Mouse (Mus musculus) liver, adult 2 months (tissue): ENCODE data around the gene Hipk2. TPM values are rescaled to one million over a fixed set of nuclear protein-coding genes. Genes with fewer than 3 reads are reported as not detected.
A peak's percentile ranks its signal among the peaks of the same experiment; 100 is the strongest.

Experiments used
- DNase-seq: peaks from one replicate; pipeline ENCODE4 v3.0.0-alpha.2; 2011; ENCODE audit warnings: low read depth, low spot score; ENCODE audit errors: extremely low read depth
- H3K27ac ChIP-seq: fragments of 200-500 bp; replicated peaks from 2 replicates; pipeline ENCODE4 v1.5.1; 2012; ENCODE audit warnings: low read depth, mild to moderate bottlenecking, control low read depth, inconsistent platforms, low read length; ENCODE audit not compliant: insufficient read depth
- H3K27me3 ChIP-seq: fragments of 200-500 bp; 2 replicates; pipeline ENCODE4 v1.6.1; 2012; ENCODE audit warnings: mild to moderate bottlenecking, moderate library complexity, low read length, inconsistent platforms; ENCODE audit not compliant: control insufficient read depth, insufficient read depth
- H3K36me3 ChIP-seq: fragments of 200-500 bp; 2 replicates; pipeline ENCODE4 v1.6.1; 2012; ENCODE audit warnings: low read length, inconsistent platforms; ENCODE audit not compliant: control insufficient read depth, insufficient read depth
- H3K4me1 ChIP-seq: fragments of 200-500 bp; 2 replicates; pipeline ENCODE4 v1.6.1; 2011; ENCODE audit warnings: low read length; ENCODE audit not compliant: control insufficient read depth, insufficient read depth
- H3K4me3 ChIP-seq: fragments of 200-500 bp; 2 replicates; pipeline ENCODE4 v1.5.1; 2011; ENCODE audit warnings: low read depth, mild to moderate bottlenecking, control low read depth, low read length, moderate library complexity; ENCODE audit not compliant: insufficient read depth
- H3K79me2 ChIP-seq: fragments of 200-500 bp; 2 replicates; pipeline ENCODE4 v1.6.1; 2012; ENCODE audit warnings: inconsistent platforms, mild to moderate bottlenecking, low read length, moderate library complexity; ENCODE audit not compliant: control insufficient read depth, insufficient read depth
- H3K9ac ChIP-seq: fragments of 200-500 bp; 2 replicates; pipeline ENCODE4 v1.6.1; 2012; ENCODE audit warnings: low read depth, mild to moderate bottlenecking, control low read depth, inconsistent platforms, low read length
- CTCF ChIP-seq: fragments of 200-500 bp; IDR thresholded peaks from 2 replicates; pipeline ENCODE4 v1.5.1; 2011; ENCODE audit warnings: low read depth, low read length, control low read depth
- POLR2A ChIP-seq: fragments of 200-500 bp; IDR thresholded peaks from 2 replicates; pipeline ENCODE4 v1.6.1; 2011; ENCODE audit warnings: low read length, control low read depth; ENCODE audit not compliant: insufficient read depth; ENCODE audit errors: extremely low read depth
- WGBS: fragments of 180-500 bp; shearing (Covaris S2); methylation state at CpG from one replicate; pipeline ENCODE4 v1.1.7; 2018; 5-methylcytosine and 5-hydroxymethylcytosine counted together
- polyA plus RNA-seq: library from polyadenylated mRNA; depleted of rRNA; stranded (reverse); fragments of >200 nt; gene quantifications from 2 replicates; pipeline ENCODE4 v1.2.3, GENCODE M21; 2012
- total RNA-seq: library from RNA; depleted of rRNA; stranded (reverse); fragments of >200 nt; gene quantifications from 2 replicates; pipeline ENCODE4 v1.2.3, GENCODE M21; 2014

Hipk2 gene
- total and polyA plus RNA-seq, 2 experiments = 8.5 to 22.2 TPM

DNA sequence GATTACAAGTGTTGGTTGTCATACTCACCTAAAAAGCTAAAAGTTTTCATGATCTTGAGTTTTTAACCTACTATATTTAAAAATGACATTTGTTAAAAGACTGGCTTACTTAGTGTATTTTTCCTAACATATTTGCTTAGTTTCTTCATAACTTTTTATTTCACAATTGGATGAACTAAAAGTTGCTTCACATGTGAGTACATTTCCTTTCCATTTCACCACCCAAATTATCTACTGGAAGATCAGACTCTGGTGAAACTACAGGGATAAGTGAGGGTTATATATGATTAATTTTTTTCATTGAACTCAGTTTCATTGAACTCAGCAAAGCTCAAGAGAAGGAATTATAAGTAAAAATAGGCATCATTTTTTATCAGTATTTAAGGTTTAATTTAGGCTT lies 50.1 kb downstream of the Hipk2 start:
- no peaks in the 10 kb centered on the region for H3K36me3 ChIP-seq
- H3K9ac ChIP-seq = no peak overlapping the region
- no peak overlapping the region for H3K4me3 ChIP-seq
- peaks cover 27% of the 10 kb centered on the region; the same call in 1 of the 2 replicates for H3K79me2 ChIP-seq
- no peaks in the 10 kb centered on the region for H3K27me3 ChIP-seq
- TF ChIP-seq CTCF = no peak
- no peak for TF ChIP-seq POLR2A
- peak overlapping the region; percentile 73 for H3K27ac ChIP-seq
- H3K4me1 ChIP-seq = peaks cover 36% of the 10 kb centered on the region
- DNase-seq = peak; percentile 72

GRCm38 (mm10) chr6:38823827-38824226 lies 52.1 kb downstream of the Hipk2 start:
- TF ChIP-seq POLR2A (no peak), CTCF (no peak)
- peak; percentile 87 for DNase-seq

DNA sequence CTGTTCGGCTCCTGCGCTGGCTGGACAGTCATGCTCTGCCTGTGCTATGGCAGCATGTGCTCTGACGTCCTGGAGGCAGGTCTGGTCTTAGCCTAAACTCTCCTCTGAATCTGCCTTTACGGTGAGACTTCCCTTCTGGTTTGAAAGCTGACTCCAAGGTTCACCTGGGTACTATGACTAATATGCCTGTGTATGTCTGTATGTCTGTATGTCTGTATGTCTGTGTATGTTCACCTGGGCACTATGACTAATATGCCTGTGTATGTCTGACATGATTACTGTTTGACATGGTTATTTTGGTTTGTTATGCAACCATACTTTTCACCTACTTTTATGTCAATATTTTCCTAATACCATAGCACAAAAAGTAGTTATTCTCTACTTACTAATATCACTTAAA lies 52.8 kb downstream of the Hipk2 start:
- Histone ChIP-seq H3K4me1 (peaks cover 28% of the 10 kb centered on the region), H3K4me3 (no peak overlapping the region), H3K36me3 (peaks cover 3% of the 10 kb centered on the region; the same call in 1 of the 2 replicates), H3K27ac (0 out of 2 replicates have a peak overlapping the region, but pooled peaks have one; percentile 2), H3K27me3 (no peaks in the 10 kb centered on the region), H3K9ac (no peak overlapping the region), H3K79me2 (peaks cover 16% of the 10 kb centered on the region; the same call in 1 of the 2 replicates)
- 81% methylated on average over 4 of the region's 4 CpGs for WGBS
- TF ChIP-seq CTCF (no peak), POLR2A (no peak)
- no peak for DNase-seq

More at GRCm38 (mm10) chr6:38823827-38824226, 52.1 kb downstream of the Hipk2 start:
- Histone ChIP-seq H3K4me3 (no peak overlapping the region), H3K27ac (peak overlapping the region; percentile 9), H3K9ac (no peak overlapping the region), H3K79me2 (peaks cover 21% of the 10 kb centered on the region; the same call in 1 of the 2 replicates), H3K27me3 (no peaks in the 10 kb centered on the region), H3K4me1 (peaks cover 32% of the 10 kb centered on the region), H3K36me3 (0 out of 2 replicates have a peak, but pooled peaks cover 3% of the 10 kb centered on the region)

DNA sequence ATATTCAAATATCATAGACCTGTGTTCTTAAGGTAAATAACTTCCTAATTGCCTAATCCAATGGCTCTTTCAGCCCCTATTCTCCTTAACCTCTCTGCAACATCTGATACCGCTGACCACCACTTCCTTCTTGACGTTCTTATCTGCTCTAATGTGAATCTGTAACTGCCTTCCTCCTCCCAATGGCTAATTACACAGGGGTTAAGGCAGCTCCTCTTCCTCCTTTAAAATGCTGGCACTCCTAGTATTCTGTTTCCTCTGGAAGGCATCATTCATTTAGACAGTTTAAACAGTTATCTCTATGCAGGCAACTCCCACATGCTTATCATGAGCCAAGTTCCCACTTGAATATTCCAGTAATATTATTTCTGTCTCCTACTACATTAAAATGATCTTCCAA lies 54.3 kb downstream of the Hipk2 start:
- Histone ChIP-seq H3K9ac (no peak overlapping the region), H3K79me2 (peaks cover 15% of the 10 kb centered on the region; the same call in 1 of the 2 replicates), H3K27ac (no peak overlapping the region), H3K4me1 (peaks cover 23% of the 10 kb centered on the region), H3K36me3 (peaks cover 5% of the 10 kb centered on the region; the same call in 1 of the 2 replicates), H3K27me3 (no peaks in the 10 kb centered on the region), H3K4me3 (no peak overlapping the region)
- TF ChIP-seq CTCF (no peak), POLR2A (no peak)
- 64% methylated on average over 2 of the region's 2 CpGs for WGBS
- DNase-seq = no peak

DNA sequence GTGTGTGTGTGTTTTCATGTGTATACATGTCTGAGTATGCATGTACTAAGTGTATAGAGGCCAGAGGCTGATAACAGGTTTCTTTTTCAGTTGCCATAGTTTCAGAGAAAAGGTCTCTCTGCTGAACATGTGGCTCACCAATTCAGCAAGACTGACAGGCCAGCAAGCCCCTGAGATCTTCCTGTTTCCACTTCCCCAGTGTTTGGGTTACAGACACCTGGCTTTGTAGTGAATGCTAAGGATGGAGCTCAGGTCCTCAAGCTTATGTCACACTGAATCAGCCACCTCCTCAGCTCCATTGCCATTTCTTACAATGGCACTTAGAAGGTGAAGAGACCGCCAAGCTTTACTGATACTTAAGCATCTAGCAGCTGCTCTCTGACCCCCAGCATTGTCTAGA lies 55.1 kb downstream of the Hipk2 start:
- Histone ChIP-seq H3K4me1 (peaks cover 28% of the 10 kb centered on the region), H3K4me3 (no peak overlapping the region), H3K79me2 (peaks cover 15% of the 10 kb centered on the region; the same call in 1 of the 2 replicates), H3K27me3 (no peaks in the 10 kb centered on the region), H3K27ac (no peak overlapping the region), H3K36me3 (peaks cover 5% of the 10 kb centered on the region; the same call in 1 of the 2 replicates), H3K9ac (no peak overlapping the region)
- no peak for TF ChIP-seq CTCF
- no peak for TF ChIP-seq POLR2A
- no peak for DNase-seq
- WGBS = 100% methylated on average over 1 of the region's 1 CpGs

DNA sequence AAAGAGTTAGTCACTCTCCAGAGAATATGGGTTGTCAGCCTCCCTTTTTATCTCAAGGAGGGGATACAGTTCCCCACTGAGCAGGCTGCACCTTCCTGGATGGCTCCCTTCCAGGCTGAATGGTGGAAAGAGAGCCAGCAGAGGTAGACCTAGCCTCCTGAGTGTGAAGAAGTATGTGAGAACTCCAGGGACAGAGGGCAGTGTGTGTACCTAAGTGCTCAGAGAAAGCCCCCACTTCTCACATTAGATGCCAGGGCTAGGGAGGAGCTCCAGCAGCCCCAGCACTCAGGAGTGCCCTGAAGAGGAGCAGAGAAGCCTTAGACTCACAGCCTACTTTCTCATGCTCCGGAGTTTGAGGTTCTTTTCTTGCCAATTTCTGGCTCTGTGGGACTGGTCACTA lies 59.7 kb downstream of the Hipk2 start:
- Histone ChIP-seq H3K79me2 (peaks cover 11% of the 10 kb centered on the region; the same call in 1 of the 2 replicates), H3K4me3 (no peak overlapping the region), H3K36me3 (peaks cover 5% of the 10 kb centered on the region; the same call in 1 of the 2 replicates), H3K27ac (peak overlapping the region; percentile 37), H3K27me3 (no peaks in the 10 kb centered on the region), H3K4me1 (peaks cover 36% of the 10 kb centered on the region), H3K9ac (no peak overlapping the region)
- DNase-seq = no peak
- WGBS = 44% methylated on average over 1 of the region's 1 CpGs
- TF ChIP-seq POLR2A (no peak), CTCF (no peak)
